Mouse (Mus musculus): Measurements from ENCODE around the gene Pigk.

DNA sequence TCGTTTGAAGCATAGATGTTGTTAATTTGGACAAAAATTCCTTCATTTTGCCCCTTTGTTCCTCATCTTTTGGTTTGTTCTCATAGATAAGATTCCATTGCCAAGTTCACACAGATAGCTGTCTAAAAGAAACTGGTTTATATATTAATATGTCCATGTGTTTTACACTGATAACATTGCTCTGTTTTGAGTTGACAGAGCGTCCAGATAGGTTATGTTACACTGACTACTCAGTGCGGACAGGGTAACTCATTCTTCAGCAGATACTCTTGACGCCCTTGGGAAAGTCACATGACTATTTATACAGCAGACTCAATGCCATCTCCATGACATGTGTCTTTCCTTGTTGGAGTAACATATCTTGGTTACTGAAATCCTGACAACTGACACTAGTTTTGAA, 242.9 kb downstream of the Pigk start:
- TF ChIP-seq EP300 (IDR thresholded peaks at IDR 0.05) (no peak), CTCF (IDR thresholded peaks at IDR 0.05) (no peak)
